Mouse (Mus musculus) embryonic facial prominence, embryonic 14.5 days (tissue): ENCODE measurements around the gene Prdm16. TPM values are rescaled to one million over a fixed set of nuclear protein-coding genes. Genes with fewer than 3 reads are reported as not detected.
A peak's percentile ranks its signal among the peaks of the same experiment; 100 is the strongest.

Experiments used
- ATAC-seq: fragments of 200-750 bp; cut with Nextera tagmentation; 2 replicates; pipeline ENCODE4 v1.8.0; 2017; ENCODE audit warnings: low read depth, moderate number of reproducible peaks, moderate TSS enrichment
- DNase-seq: peaks from one replicate; pipeline ENCODE4 v3.0.0-alpha.2; 2015; ENCODE audit warnings: low spot score
- H3K27ac ChIP-seq: fragments of 300-500 bp; sonication (generic); replicated peaks from 2 replicates; pipeline ENCODE4 v1.5.1; 2014; ENCODE audit warnings: low read depth, mild to moderate bottlenecking, low read length, moderate library complexity
- H3K27me3 ChIP-seq: fragments of 300-500 bp; sonication (generic); replicated peaks from 2 replicates; pipeline ENCODE4 v1.6.1; 2014; ENCODE audit warnings: low read length; ENCODE audit not compliant: control insufficient read depth, insufficient read depth
- H3K36me3 ChIP-seq: fragments of 300-500 bp; sonication (generic); 2 replicates; pipeline ENCODE4 v1.6.1; 2014; ENCODE audit warnings: low read length, mixed read lengths; ENCODE audit not compliant: control insufficient read depth, insufficient read depth
- H3K4me1 ChIP-seq: fragments of 300-500 bp; sonication (generic); 2 replicates; pipeline ENCODE4 v1.6.1; 2014; ENCODE audit warnings: antibody characterized with exemption, low read length; ENCODE audit not compliant: control insufficient read depth, insufficient read depth
- H3K4me2 ChIP-seq: fragments of 300-500 bp; sonication (generic); 2 replicates; pipeline ENCODE4 v1.6.1; 2014; ENCODE audit warnings: low read depth, mild to moderate bottlenecking, low read length, moderate library complexity, mixed read lengths
- H3K4me3 ChIP-seq: fragments of 300-500 bp; sonication (generic); 2 replicates; pipeline ENCODE4 v1.5.1; 2014; ENCODE audit warnings: low read depth, mild to moderate bottlenecking, low read length
- H3K9ac ChIP-seq: fragments of 300-500 bp; sonication (generic); 2 replicates; pipeline ENCODE4 v1.6.1; 2014; ENCODE audit warnings: low read depth, mild to moderate bottlenecking, low read length, moderate library complexity, mixed read lengths
- H3K9me3 ChIP-seq: fragments of 300-500 bp; sonication (generic); 2 replicates; pipeline ENCODE4 v1.6.1; 2016; ENCODE audit warnings: low read length; ENCODE audit not compliant: control insufficient read depth
- WGBS: fragments of 180-500 bp; shearing (Covaris S2); extraction: QIAGEN DNeasy Blood & Tissue Kit; methylation state at CpG from one replicate; pipeline ENCODE4 v1.1.7; 2014; 5-methylcytosine and 5-hydroxymethylcytosine counted together
- polyA plus RNA-seq: library from polyadenylated mRNA; unstranded; fragments of >200 nt; fragmentation: Nextera tagmentation; extraction: Ambion mirVana; gene quantifications from 2 replicates; pipeline ENCODE4 v1.2.1, GENCODE M21; 2014

Prdm16 gene
- polyA plus RNA-seq, 1 experiment from 2014 or later: 12.7 TPM

- peak; percentile 84 for ATAC-seq
- peak; percentile 91 for DNase-seq
- peaks cover 2% of the 10 kb centered on the region for H3K4me1 ChIP-seq
- peak overlapping the region; percentile 92 for H3K4me2 ChIP-seq
- peak overlapping the region; percentile 59 for H3K4me3 ChIP-seq
- no peaks in the 10 kb centered on the region for H3K36me3 ChIP-seq
- peak overlapping the region; percentile 95 for H3K27ac ChIP-seq
- peak overlapping the region; percentile 75 for H3K9ac ChIP-seq
- H3K9me3 ChIP-seq: no peaks in the 10 kb centered on the region
- WGBS: 2% methylated on average over 13 of the region's 30 CpGs
- H3K27me3 ChIP-seq: peaks cover 80% of the 10 kb centered on the region
These were observed 630 bp downstream of the Prdm16 start for GRCm38 (mm10) chr4:154636053-154636433.

GRCm38 (mm10) chr4:154635241-154636052, 1.2 kb downstream of the Prdm16 start:
- H3K27me3 ChIP-seq: peaks cover 77% of the 10 kb centered on the region
- no peaks in the 10 kb centered on the region for H3K9me3 ChIP-seq
- H3K4me2 ChIP-seq: peak overlapping the region; percentile 92
- H3K9ac ChIP-seq: peak overlapping the region; percentile 75
- ATAC-seq: peak; percentile 53
- H3K36me3 ChIP-seq: no peaks in the 10 kb centered on the region
- H3K4me1 ChIP-seq: peaks cover 5% of the 10 kb centered on the region
- H3K4me3 ChIP-seq: peak overlapping the region; percentile 59
- 0% methylated on average over 30 of the region's 94 CpGs for WGBS
- H3K27ac ChIP-seq: peak overlapping the region; percentile 95
- DNase-seq: no peak

- peak overlapping the region; percentile 95 for H3K27ac ChIP-seq
- no peak for ATAC-seq
- no peaks in the 10 kb centered on the region for H3K36me3 ChIP-seq
These were observed 2.0 kb downstream of the Prdm16 start for GRCm38 (mm10) chr4:154634470-154635240.

GRCm38 (mm10) chr4:154634001-154634400, 2.7 kb downstream of the Prdm16 start:
- Histone ChIP-seq H3K9me3 (no peaks in the 10 kb centered on the region), H3K4me1 (peaks cover 9% of the 10 kb centered on the region; the same call in 1 of the 2 replicates), H3K4me3 (peak overlapping the region; percentile 59), H3K27me3 (peaks cover 71% of the 10 kb centered on the region), H3K27ac (peak overlapping the region; percentile 16), H3K4me2 (peak overlapping the region; percentile 92), H3K36me3 (no peaks in the 10 kb centered on the region), H3K9ac (peak overlapping the region; percentile 75)
- no peak for ATAC-seq
- DNase-seq: no peak
- 45% methylated on average over 3 of the region's 3 CpGs for WGBS

More at GRCm38 (mm10) chr4:154634470-154635240, 2.0 kb downstream of the Prdm16 start:
- peak overlapping the region; percentile 92 for H3K4me2 ChIP-seq
- H3K4me3 ChIP-seq: peak overlapping the region; percentile 59
- no peaks in the 10 kb centered on the region for H3K9me3 ChIP-seq
- peaks cover 74% of the 10 kb centered on the region for H3K27me3 ChIP-seq
- DNase-seq: no peak
- peaks cover 9% of the 10 kb centered on the region; the same call in 1 of the 2 replicates for H3K4me1 ChIP-seq
- WGBS: 19% methylated on average over 36 of the region's 44 CpGs
- H3K9ac ChIP-seq: peak overlapping the region; percentile 75

- Histone ChIP-seq H3K9ac (peak overlapping the region; percentile 75), H3K27me3 (peaks cover 62% of the 10 kb centered on the region), H3K9me3 (no peaks in the 10 kb centered on the region), H3K4me3 (peak overlapping the region; percentile 59), H3K27ac (peak overlapping the region; percentile 16; the same call in 1 of the 2 replicates), H3K4me1 (peaks cover 9% of the 10 kb centered on the region; the same call in 1 of the 2 replicates), H3K4me2 (peak overlapping the region; percentile 92), H3K36me3 (no peaks in the 10 kb centered on the region)
- 40% methylated on average over 14 of the region's 14 CpGs for WGBS
- DNase-seq (no peak), ATAC-seq (no peak)
These were observed 3.6 kb downstream of the Prdm16 start for GRCm38 (mm10) chr4:154632800-154633764.

DNA sequence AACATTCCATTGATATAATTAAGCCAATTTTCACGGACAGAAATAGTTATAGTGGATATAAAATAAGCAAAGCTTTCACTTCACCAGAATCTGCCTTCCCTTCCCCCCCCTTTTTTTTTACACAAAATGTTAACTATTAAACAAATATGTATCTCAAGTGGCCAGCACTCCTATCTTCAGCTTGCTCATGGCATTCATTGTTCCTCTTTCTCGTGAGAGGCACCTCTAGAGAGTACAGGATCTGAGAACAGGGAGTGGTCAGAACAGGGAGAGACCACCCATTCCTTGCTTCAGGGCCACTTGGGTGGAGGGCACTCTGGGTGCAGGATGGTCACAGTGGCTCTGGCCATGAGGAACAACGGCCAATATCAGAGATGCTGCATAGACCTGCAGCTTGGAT, 5.9 kb downstream of the Prdm16 start:
- no peak overlapping the region for H3K4me2 ChIP-seq
- H3K9ac ChIP-seq: no peak overlapping the region
- ATAC-seq (no peak), DNase-seq (no peak)
- H3K4me3 ChIP-seq: no peak overlapping the region
- no peaks in the 10 kb centered on the region for H3K36me3 ChIP-seq
- no peaks in the 10 kb centered on the region for H3K9me3 ChIP-seq
- peaks cover 50% of the 10 kb centered on the region for H3K27me3 ChIP-seq
- 64% methylated on average over 3 of the region's 3 CpGs for WGBS
- no peak overlapping the region for H3K27ac ChIP-seq
- H3K4me1 ChIP-seq: peaks cover 9% of the 10 kb centered on the region; the same call in 1 of the 2 replicates

GRCm38 (mm10) chr4:154627419-154628142, 9.1 kb downstream of the Prdm16 start:
- H3K27ac ChIP-seq: no peak overlapping the region
- no peak overlapping the region for H3K4me3 ChIP-seq
- DNase-seq (no peak), ATAC-seq (peak; percentile 26; the same call in 1 of the 2 replicates)
- no peaks in the 10 kb centered on the region for H3K36me3 ChIP-seq
- no peak overlapping the region for H3K9ac ChIP-seq
- WGBS: 81% methylated on average over 5 of the region's 5 CpGs
- H3K9me3 ChIP-seq: no peaks in the 10 kb centered on the region
- peaks cover 20% of the 10 kb centered on the region; the same call in 1 of the 2 replicates for H3K27me3 ChIP-seq
- peaks cover 9% of the 10 kb centered on the region; the same call in 1 of the 2 replicates for H3K4me1 ChIP-seq
- no peak overlapping the region for H3K4me2 ChIP-seq
